In genomic region chr12:70911029-70911428, GRCm38 (mm10) we compare ENCODE assay signal across 8 mouse cellular contexts. TPM values are rescaled to one million over a fixed set of nuclear protein-coding genes. Genes with fewer than 3 reads are reported as not detected.
DNase-seq lines count a peak whose midpoint lies in the region; ATAC-seq lines count a peak whose summit lies in the region.

No protein-coding gene starts in this region.

- H3K4me3 ChIP-seq in embryonic facial prominence, embryonic 14.5 days (ENCODE audit: low read depth, low read length), result no peak overlapping the region
- no peak overlapping the region for H3K4me3 ChIP-seq in kidney, embryonic 15.5 days (replicated peaks)
- no peak overlapping the region for H3K4me3 ChIP-seq in liver, embryonic 12.5 days

- H3K4me2 ChIP-seq in embryonic facial prominence, embryonic 14.5 days (ENCODE audit: low read depth, low read length), result no peak overlapping the region
- H3K4me2 ChIP-seq in kidney, embryonic 15.5 days, result no peak overlapping the region
- H3K4me2 ChIP-seq in liver, embryonic 12.5 days, result no peak overlapping the region

- H3K27me3 ChIP-seq in embryonic facial prominence, embryonic 14.5 days (replicated peaks; ENCODE audit: control insufficient read depth, insufficient read depth, low read length), result no peaks in the 10 kb centered on the region
- H3K27me3 ChIP-seq in kidney, embryonic 15.5 days, result no peaks in the 10 kb centered on the region
- H3K27me3 ChIP-seq in liver, embryonic 12.5 days (replicated peaks), result peaks cover 8% of the 10 kb centered on the region; the same call in 1 of the 2 replicates
- no peaks in the 10 kb centered on the region for H3K27me3 ChIP-seq in splenic B cell, adult 2 months (ENCODE audit: control insufficient read depth, insufficient read depth, low read length, poor library complexity, severe bottlenecking)

- peak; percentile 44; the same call in 1 of the 2 replicates for ATAC-seq in embryonic facial prominence, embryonic 14.5 days (ENCODE audit: low read depth)
- ATAC-seq in kidney, embryonic 15.5 days (replicated peaks; ENCODE audit: low FRiP score), result peak; percentile 64; the same call in 1 of the 2 replicates
- ATAC-seq in liver, embryonic 12.5 days, result peak; percentile 47; the same call in 1 of the 2 replicates

- H3K9me3 ChIP-seq in embryonic facial prominence, embryonic 14.5 days (ENCODE audit: control insufficient read depth, low read length), result 0 out of 2 replicates have a peak, but pooled peaks cover 2% of the 10 kb centered on the region
- H3K9me3 ChIP-seq in kidney, embryonic 15.5 days (replicated peaks), result no peaks in the 10 kb centered on the region
- no peaks in the 10 kb centered on the region for H3K9me3 ChIP-seq in liver, embryonic 12.5 days (replicated peaks)

- DNase-seq in 416B (ENCODE audit: low read depth), result peak; percentile 80
- peak; percentile 88 to 91 for DNase-seq in adrenal gland, postnatal 36 days
- peak; percentile 87 for DNase-seq in embryonic facial prominence, embryonic 14.5 days (ENCODE audit: low spot score)
- peak; percentile 74 to 83 for DNase-seq in heart, adult 9 months (ENCODE audit: low spot score in 2 of 2)
- DNase-seq in natural killer cell, adult 2 months (ENCODE audit: low spot score in 2 of 2), result peak; percentile 49 to 69
- DNase-seq in splenic B cell, adult 2 months (ENCODE audit: low read depth, low spot score), result peak; percentile 85

- no peaks in the 10 kb centered on the region for H3K36me3 ChIP-seq in embryonic facial prominence, embryonic 14.5 days (ENCODE audit: control insufficient read depth, insufficient read depth, low read length)
- H3K36me3 ChIP-seq in kidney, embryonic 15.5 days, result no peaks in the 10 kb centered on the region
- H3K36me3 ChIP-seq in liver, embryonic 12.5 days, result no peaks in the 10 kb centered on the region
- H3K36me3 ChIP-seq in splenic B cell, adult 2 months (ENCODE audit: control insufficient read depth, insufficient read depth, low read length, poor library complexity, severe bottlenecking), result no peaks in the 10 kb centered on the region

- H3K4me1 ChIP-seq in embryonic facial prominence, embryonic 14.5 days (ENCODE audit: control insufficient read depth, insufficient read depth, low read length), result no peaks in the 10 kb centered on the region
- peaks cover 15% of the 10 kb centered on the region; the same call in 1 of the 2 replicates for H3K4me1 ChIP-seq in kidney, embryonic 15.5 days
- H3K4me1 ChIP-seq in liver, embryonic 12.5 days, result peaks cover 10% of the 10 kb centered on the region; the same call in 1 of the 2 replicates

- H3K9ac ChIP-seq in embryonic facial prominence, embryonic 14.5 days (ENCODE audit: low read depth, low read length), result no peak overlapping the region
- H3K9ac ChIP-seq in kidney, embryonic 15.5 days, result no peak overlapping the region
- H3K9ac ChIP-seq in liver, embryonic 12.5 days, result no peak overlapping the region

- WGBS in embryonic facial prominence, embryonic 14.5 days, result 6% methylated on average over 5 of the region's 5 CpGs
- WGBS in kidney, embryonic 15.5 days, result 8% methylated on average over 5 of the region's 5 CpGs
- WGBS in liver, embryonic 12.5 days (ENCODE audit: insufficient replicate concordance), result 9% methylated on average over 5 of the region's 5 CpGs

- no peak overlapping the region for H3K27ac ChIP-seq in embryonic facial prominence, embryonic 14.5 days (replicated peaks; ENCODE audit: low read depth, low read length)
- no peak overlapping the region for H3K27ac ChIP-seq in kidney, embryonic 15.5 days
- no peak overlapping the region for H3K27ac ChIP-seq in liver, embryonic 12.5 days

RNA-seq across cellular contexts. Expression of gene Actr10, which starts 26.6 kb away (rescaled TPM):
- 100 to 1,000 TPM; 205 to 206 TPM for total RNA-seq in adrenal gland, postnatal 36 days (2021)
- 269 and 276 TPM in 2 replicates for polyA plus RNA-seq in embryonic facial prominence, embryonic 14.5 days (2014; fragmentation: Nextera tagmentation; extraction: Ambion mirVana)
- 222 and 239 TPM in 2 replicates for polyA plus RNA-seq in kidney, embryonic 15.5 days (2015; fragmentation: Nextera tagmentation; extraction: Ambion mirVana)
- polyA plus RNA-seq in liver, embryonic 12.5 days (2016; fragmentation: Nextera tagmentation; extraction: Ambion mirVana), result 130 and 134 TPM in 2 replicates
